Mouse (Mus musculus): Measurements from ENCODE around the gene Rbm20.
A peak's percentile ranks its signal among the peaks of the same experiment; 100 is the strongest.

DNA sequence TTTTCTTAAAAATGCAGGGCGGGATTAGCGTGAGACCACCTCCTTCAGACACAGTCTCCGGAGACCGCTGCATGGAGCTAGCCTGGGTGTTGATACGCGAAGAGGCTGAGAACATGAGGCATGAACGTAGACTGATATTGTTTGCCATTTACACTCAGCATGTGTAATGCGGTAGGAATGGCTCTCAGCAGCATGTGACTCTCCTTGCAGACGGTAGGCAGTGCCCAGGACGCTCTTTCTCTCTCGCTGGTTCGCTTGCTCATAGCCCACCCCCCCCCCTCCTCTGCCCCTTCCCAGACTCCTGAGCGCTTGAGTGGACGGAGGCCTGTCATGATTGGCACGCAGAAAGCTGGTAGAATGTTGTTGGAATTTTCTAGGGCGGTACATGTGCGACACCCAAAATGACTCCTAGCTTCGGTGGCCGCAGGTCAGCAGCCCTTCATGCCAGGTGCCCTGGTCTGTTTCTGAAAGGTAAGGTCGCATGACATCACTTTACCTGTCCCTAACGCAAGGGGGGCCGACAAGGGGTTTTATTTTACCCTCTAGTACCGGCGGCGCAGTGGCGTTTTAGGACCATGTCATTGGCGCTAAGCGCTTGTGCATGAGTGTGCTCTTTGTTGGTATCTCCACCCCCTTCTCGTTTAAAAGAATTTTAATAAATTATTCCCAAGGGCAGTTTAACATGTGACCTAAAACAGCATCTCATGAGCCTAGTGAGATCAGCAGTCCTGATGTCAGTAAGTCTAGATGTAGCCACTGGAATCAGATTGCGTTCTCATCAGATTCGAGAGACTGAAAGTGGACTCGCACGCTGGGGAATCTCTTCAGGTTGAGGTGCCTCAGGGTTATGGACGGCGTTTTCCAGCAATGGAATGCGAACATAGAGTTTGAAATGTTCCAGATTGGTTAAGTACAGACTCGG lies 116.1 kb downstream of the Rbm20 start:
- TF ChIP-seq POLR2A (IDR thresholded peaks at IDR 0.05; ENCODE audit: insufficient read depth, low read depth, low read length) (peak; percentile 72), CTCF (IDR thresholded peaks at IDR 0.05) (no peak), EP300 (IDR thresholded peaks at IDR 0.05; ENCODE audit: insufficient read depth, low read depth, low read length) (peak; percentile 93)

Measured in heart, adult 2 months (tissue).